Mouse (Mus musculus) kidney, embryonic 15.5 days (tissue): ENCODE measurements around the gene Plekhj1. TPM values are rescaled to one million over a fixed set of nuclear protein-coding genes. Genes with fewer than 3 reads are reported as not detected.
"Not testable (repeated sequence)": the region's sequence is repeated elsewhere in the genome, so short reads cannot be mapped to it uniquely, and the experiment has no call there.

Source experiments
- ATAC-seq: fragments of 200-750 bp; cut with Nextera tagmentation; replicated peaks from 2 replicates; pipeline ENCODE4 v1.8.0; 2017; ENCODE audit warnings: moderate TSS enrichment; ENCODE audit not compliant: low FRiP score
- H3K27ac ChIP-seq: fragments of 300-500 bp; sonication (generic); 2 replicates; pipeline ENCODE4 v1.5.1; 2015; ENCODE audit warnings: mild to moderate bottlenecking, inconsistent platforms
- H3K27me3 ChIP-seq: fragments of 300-500 bp; sonication (generic); 2 replicates; pipeline ENCODE4 v1.6.1; 2015; ENCODE audit warnings: inconsistent platforms
- H3K36me3 ChIP-seq: fragments of 300-500 bp; sonication (generic); 2 replicates; pipeline ENCODE4 v1.6.1; 2015; ENCODE audit warnings: inconsistent platforms
- H3K4me1 ChIP-seq: fragments of 300-500 bp; sonication (generic); 2 replicates; pipeline ENCODE4 v1.6.1; 2015; ENCODE audit warnings: inconsistent platforms
- H3K4me2 ChIP-seq: fragments of 300-500 bp; sonication (generic); 2 replicates; pipeline ENCODE4 v1.6.1; 2015; ENCODE audit warnings: moderate library complexity, mild to moderate bottlenecking, inconsistent platforms
- H3K4me3 ChIP-seq: fragments of 300-500 bp; sonication (generic); replicated peaks from 2 replicates; pipeline ENCODE4 v1.5.1; 2015; ENCODE audit warnings: mild to moderate bottlenecking, inconsistent platforms
- H3K9ac ChIP-seq: fragments of 300-500 bp; sonication (generic); 2 replicates; pipeline ENCODE4 v1.6.1; 2015; ENCODE audit warnings: mild to moderate bottlenecking, inconsistent platforms
- H3K9me3 ChIP-seq: fragments of 300-500 bp; sonication (generic); replicated peaks from 2 replicates; pipeline ENCODE4 v1.6.1; 2016; ENCODE audit warnings: inconsistent platforms
- WGBS: fragments of 180-500 bp; shearing (Covaris S2); methylation state at CpG from one replicate; pipeline ENCODE4 v1.1.7; 2015; ENCODE audit warnings: mixed read lengths; 5-methylcytosine and 5-hydroxymethylcytosine counted together
- polyA plus RNA-seq: library from polyadenylated mRNA; unstranded; fragments of >200 nt; fragmentation: Nextera tagmentation; extraction: Ambion mirVana; gene quantifications from 2 replicates; pipeline ENCODE4 v1.2.1, GENCODE M21; 2015

The Plekhj1 gene
- polyA plus RNA-seq, 1 experiment from 2014 or later = 126 TPM

GRCm38 (mm10) chr10:80835617-80836016 is 37.2 kb upstream of the Plekhj1 start:
- no peak overlapping the region for H3K9ac ChIP-seq
- peaks cover 3% of the 10 kb centered on the region for H3K36me3 ChIP-seq
- no peak overlapping the region for H3K4me2 ChIP-seq
- H3K27me3 ChIP-seq = peaks cover 61% of the 10 kb centered on the region
- peaks cover 27% of the 10 kb centered on the region for H3K4me1 ChIP-seq
- no peak overlapping the region for H3K4me3 ChIP-seq
- H3K27ac ChIP-seq = no peak overlapping the region
- 0 out of 2 replicates have a peak, but pooled peaks cover 4% of the 10 kb centered on the region for H3K9me3 ChIP-seq
- no peak for ATAC-seq
- WGBS = 58% methylated on average over 30 of the region's 30 CpGs

GRCm38 (mm10) chr10:80832818-80833217 is 34.4 kb upstream of the Plekhj1 start:
- peaks cover 51% of the 10 kb centered on the region for H3K4me1 ChIP-seq
- ATAC-seq = no peak

DNA sequence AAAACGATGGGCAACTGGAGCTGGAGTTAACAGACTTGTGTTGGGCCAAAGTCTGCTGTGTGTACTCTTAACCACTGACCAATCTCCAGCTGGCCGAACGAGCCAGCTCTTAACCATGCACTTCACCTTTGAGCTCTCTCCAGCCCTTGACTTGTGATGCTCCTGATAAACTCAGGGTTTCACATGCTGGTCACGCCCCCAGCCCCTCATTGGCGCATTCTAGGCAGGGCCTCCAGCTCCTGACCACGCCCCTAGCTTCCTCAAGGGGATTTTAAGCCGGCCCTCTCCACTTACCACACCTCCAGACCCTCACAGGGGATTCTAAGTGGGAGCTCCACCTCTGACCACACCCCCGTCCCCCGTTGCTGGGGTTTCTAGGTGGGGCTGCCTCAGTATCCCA is 32.7 kb upstream of the Plekhj1 start:
- 1% methylated on average over 9 of the region's 9 CpGs for WGBS
- 0 out of 2 replicates have a peak, but pooled peaks have one; percentile 3 for ATAC-seq
- Histone ChIP-seq H3K36me3 (peaks cover 25% of the 10 kb centered on the region), H3K27ac (peak overlapping the region; percentile 66), H3K9me3 (0 out of 2 replicates have a peak, but pooled peaks cover 4% of the 10 kb centered on the region), H3K4me2 (peak overlapping the region; percentile 4; the same call in 1 of the 2 replicates), H3K4me1 (peaks cover 49% of the 10 kb centered on the region), H3K27me3 (peaks cover 31% of the 10 kb centered on the region), H3K9ac (no peak overlapping the region), H3K4me3 (peak overlapping the region; percentile 10; the same call in 1 of the 2 replicates)

More at GRCm38 (mm10) chr10:80832818-80833217, 34.4 kb upstream of the Plekhj1 start:
- Histone ChIP-seq H3K9ac (no peak overlapping the region), H3K9me3 (0 out of 2 replicates have a peak, but pooled peaks cover 4% of the 10 kb centered on the region), H3K27me3 (peaks cover 48% of the 10 kb centered on the region), H3K36me3 (peaks cover 25% of the 10 kb centered on the region), H3K4me3 (no peak overlapping the region), H3K27ac (no peak overlapping the region), H3K4me2 (no peak overlapping the region)
- WGBS = 77% methylated on average over 7 of the region's 7 CpGs

GRCm38 (mm10) chr10:80829359-80830278 is 31.2 kb upstream of the Plekhj1 start:
- Histone ChIP-seq H3K9ac (no peak overlapping the region), H3K36me3 (peaks cover 25% of the 10 kb centered on the region), H3K27ac (peak overlapping the region; percentile 66; the same call in 1 of the 2 replicates), H3K4me3 (no peak overlapping the region), H3K27me3 (peaks cover 16% of the 10 kb centered on the region), H3K4me2 (no peak overlapping the region), H3K9me3 (0 out of 2 replicates have a peak, but pooled peaks cover 4% of the 10 kb centered on the region), H3K4me1 (peaks cover 43% of the 10 kb centered on the region)
- 64% methylated on average over 1 of the region's 1 CpGs for WGBS
- ATAC-seq = no peak

- ATAC-seq, H3K27me3 ChIP-seq, H3K27ac ChIP-seq, H3K9me3 ChIP-seq, H3K9ac ChIP-seq: not testable (repeated sequence)
- H3K4me1 ChIP-seq = peaks cover 53% of the 10 kb centered on the region
- WGBS = 73% methylated on average over 9 of the region's 9 CpGs
- H3K4me3 ChIP-seq = peak overlapping the region; percentile 80
- peak overlapping the region; percentile 79 for H3K4me2 ChIP-seq
- H3K36me3 ChIP-seq = peaks cover 25% of the 10 kb centered on the region
Observed at GRCm38 (mm10) chr10:80828587-80828986, 30.2 kb upstream of the Plekhj1 start.

DNA sequence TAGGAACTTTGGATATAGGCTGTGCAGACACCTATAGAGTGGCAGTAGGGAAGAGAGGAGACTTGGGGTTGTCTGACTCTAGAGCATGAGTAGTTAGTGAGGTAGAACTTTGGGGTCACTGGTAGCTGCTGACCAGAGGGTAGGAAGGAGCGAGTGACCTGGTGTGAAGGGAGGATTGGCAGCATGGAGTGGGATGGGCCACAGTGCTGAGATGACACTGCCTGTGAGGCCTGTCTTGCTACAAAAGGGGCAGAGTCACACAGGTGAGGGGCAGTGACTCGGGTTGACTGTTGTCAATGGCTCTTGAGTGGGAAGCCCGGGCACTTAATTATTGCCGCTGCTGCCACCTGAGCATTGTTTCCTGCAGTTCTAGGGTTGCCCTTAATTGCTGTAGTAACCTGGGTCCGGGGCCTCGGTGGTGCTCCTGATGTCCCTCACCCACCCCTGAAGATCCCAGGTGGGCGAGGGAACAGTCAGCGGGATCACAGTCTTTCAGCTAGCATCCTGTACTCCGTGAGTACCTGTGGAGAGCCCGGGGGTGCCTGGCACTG is 29.5 kb upstream of the Plekhj1 start:
- no peaks in the 10 kb centered on the region for H3K9me3 ChIP-seq
- no peaks in the 10 kb centered on the region for H3K27me3 ChIP-seq
- H3K4me1 ChIP-seq = peaks cover 53% of the 10 kb centered on the region
- H3K36me3 ChIP-seq = peaks cover 25% of the 10 kb centered on the region
- H3K9ac ChIP-seq = peak overlapping the region; percentile 94
- H3K4me3 ChIP-seq = peak overlapping the region; percentile 80
- H3K27ac ChIP-seq = no peak overlapping the region
- peak overlapping the region; percentile 79 for H3K4me2 ChIP-seq
- 70% methylated on average over 10 of the region's 10 CpGs for WGBS
- ATAC-seq = no peak

- Histone ChIP-seq H3K27ac (peak overlapping the region; percentile 90), H3K4me3 (peak overlapping the region; percentile 80), H3K4me2 (peak overlapping the region; percentile 79), H3K9ac (peak overlapping the region; percentile 94), H3K4me1 (peaks cover 53% of the 10 kb centered on the region), H3K27me3 (no peaks in the 10 kb centered on the region), H3K9me3 (no peaks in the 10 kb centered on the region), H3K36me3 (peaks cover 25% of the 10 kb centered on the region)
- no peak for ATAC-seq
- 6% methylated on average over 29 of the region's 29 CpGs for WGBS
Observed at GRCm38 (mm10) chr10:80827063-80827869, 28.8 kb upstream of the Plekhj1 start.

DNA sequence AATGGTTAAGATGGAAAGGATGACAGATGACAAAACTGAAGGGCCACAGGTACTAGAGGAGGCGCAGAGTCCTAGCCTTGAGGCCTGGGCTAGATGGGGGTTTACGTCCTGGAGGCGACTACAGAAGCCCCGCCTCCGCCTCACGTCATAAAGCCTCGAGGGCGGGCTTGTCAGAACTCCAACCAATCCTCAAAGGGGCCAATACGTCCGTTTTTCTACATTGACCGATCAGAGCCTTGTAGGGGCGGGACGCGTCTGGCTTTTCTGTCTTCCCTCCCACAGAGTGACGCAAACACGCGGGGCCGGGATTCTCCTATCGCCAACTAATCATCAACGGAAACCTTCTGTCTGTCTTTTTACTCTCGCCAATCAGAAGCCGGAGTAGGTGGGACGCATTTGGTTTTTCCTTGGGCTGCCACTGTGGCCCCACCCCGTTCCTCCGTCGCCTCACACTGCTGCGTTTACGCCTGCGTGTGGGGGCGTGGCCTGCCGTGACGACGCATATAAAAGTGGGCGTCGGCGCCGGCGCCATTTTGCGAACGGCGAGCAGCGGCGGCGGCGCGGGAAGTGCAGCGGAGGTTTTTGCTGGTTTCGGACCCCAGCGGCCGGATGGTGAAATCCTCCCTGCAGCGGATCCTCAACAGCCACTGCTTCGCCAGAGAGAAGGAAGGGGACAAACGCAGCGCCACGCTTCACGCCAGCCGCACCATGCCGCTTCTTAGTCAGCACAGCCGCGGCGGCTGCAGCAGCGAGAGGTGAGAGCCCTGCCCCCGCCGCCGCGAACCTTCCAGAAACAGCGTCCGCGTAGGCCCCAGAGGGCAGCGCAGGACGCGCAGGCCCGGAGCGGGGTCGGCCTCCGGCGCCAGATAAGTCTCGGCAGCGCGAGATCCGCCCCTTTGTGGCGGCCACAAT is 28.0 kb upstream of the Plekhj1 start, which contains the start of gene Oaz1:
Gene Oaz1, plus strand, starts transcription at position 506 of the 912 bp plus-strand sequence.
- Histone ChIP-seq H3K9me3 (no peaks in the 10 kb centered on the region), H3K27me3 (no peaks in the 10 kb centered on the region), H3K27ac (peak within 1 kb of the TSS; percentile 90), H3K9ac (peak within 1 kb of the TSS; percentile 94), H3K4me1 (peaks cover 51% of the 10 kb centered on the region), H3K4me3 (peak within 1 kb of the TSS; percentile 80), H3K4me2 (peak within 1 kb of the TSS; percentile 79), H3K36me3 (peaks cover 25% of the 10 kb centered on the region)
- under 1% methylated on average over 75 of the region's 82 CpGs for WGBS
- peak; percentile 96 for ATAC-seq

DNA sequence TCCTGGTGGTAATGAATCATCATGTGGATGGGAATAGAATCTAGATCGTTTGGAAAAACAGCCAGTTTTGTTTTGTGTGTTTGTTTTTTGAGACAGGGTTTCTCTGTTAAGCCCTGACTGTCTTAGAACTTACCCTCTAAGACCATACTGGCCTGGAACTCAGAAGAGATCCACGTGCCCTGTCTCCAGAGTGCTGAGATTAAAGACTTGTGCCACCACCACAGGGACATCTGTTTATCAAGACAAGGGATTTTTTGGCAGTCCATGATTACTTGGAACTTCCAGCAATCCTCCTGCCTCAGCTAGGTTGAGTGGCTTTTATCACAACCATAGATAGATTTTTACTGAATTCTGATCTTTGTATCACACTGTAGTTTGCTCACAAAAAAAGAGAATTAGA is 26.4 kb upstream of the Plekhj1 start:
- Histone ChIP-seq H3K27me3 (no peaks in the 10 kb centered on the region), H3K9me3 (no peaks in the 10 kb centered on the region), H3K4me2 (no peak overlapping the region), H3K9ac (no peak overlapping the region), H3K4me1 (peaks cover 36% of the 10 kb centered on the region), H3K27ac (0 out of 2 replicates have a peak overlapping the region, but pooled peaks have one; percentile 71), H3K36me3 (peaks cover 14% of the 10 kb centered on the region), H3K4me3 (no peak overlapping the region)
- ATAC-seq = no peak
- 67% methylated on average over 2 of the region's 2 CpGs for WGBS

DNA sequence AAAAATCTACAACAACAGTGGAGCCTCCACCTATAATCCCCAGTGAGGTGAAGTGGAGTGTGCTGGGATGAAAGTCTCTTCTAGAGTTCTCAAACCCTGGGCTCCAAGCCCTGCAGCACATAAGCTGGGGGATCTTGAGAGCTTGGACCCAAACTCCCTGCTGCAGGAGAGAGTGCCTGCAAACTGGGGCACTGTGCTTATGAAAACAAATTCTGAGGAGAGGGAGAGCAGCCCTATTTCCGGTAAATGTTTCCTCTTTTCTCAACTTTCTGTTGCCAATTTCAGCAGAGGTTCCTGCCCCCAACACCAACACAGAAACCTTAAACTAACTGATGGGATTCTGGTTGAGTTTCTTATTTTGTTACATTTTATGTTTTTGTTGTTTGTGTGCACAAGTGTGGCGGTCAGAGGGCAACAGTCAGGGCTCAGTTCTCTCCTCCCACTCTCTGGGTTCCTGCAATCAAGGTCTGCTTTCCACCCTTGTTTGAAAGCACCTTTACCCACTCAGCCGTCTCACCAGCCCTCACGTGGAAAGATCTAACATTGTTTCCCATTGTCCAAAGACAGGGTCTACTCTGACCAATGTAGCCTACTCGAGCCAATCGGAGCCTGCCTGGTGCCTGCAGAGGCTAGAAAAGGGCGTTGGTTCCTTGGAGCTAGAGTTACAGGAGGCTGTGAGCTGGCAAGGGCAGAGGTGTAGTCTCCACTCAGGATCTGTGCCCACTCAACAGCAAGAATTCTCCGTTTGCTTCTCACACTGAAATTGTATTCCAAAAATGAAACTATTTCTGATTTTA is 25.6 kb upstream of the Plekhj1 start:
- 37% methylated on average over 8 of the region's 8 CpGs for WGBS
- Histone ChIP-seq H3K36me3 (peaks cover 6% of the 10 kb centered on the region), H3K9ac (no peak overlapping the region), H3K27ac (peak overlapping the region; percentile 71), H3K27me3 (no peaks in the 10 kb centered on the region), H3K9me3 (no peaks in the 10 kb centered on the region), H3K4me3 (no peak overlapping the region), H3K4me2 (no peak overlapping the region), H3K4me1 (peaks cover 28% of the 10 kb centered on the region)
- no peak for ATAC-seq
